Mouse (Mus musculus) left cerebral cortex, postnatal 14 days (tissue): Measurements from ENCODE around the gene Sfrp2. TPM values are rescaled to one million over a fixed set of nuclear protein-coding genes. Genes with fewer than 3 reads are reported as not detected.

Source experiments
- DNase-seq, 2 experiments: peaks; one replicate each; pipeline ENCODE4 v3.0.0; 2021 to 2022; ENCODE audit warnings: low spot score in 2 of 2, mixed read lengths in 1 of 2
- intact Hi-C: fragments of 180-260 bp; cut with DNase I; formaldehyde crosslinking; loops from one replicate; pipeline ENCODE4 v1.15.1; 2025
- long read RNA-seq, 2 experiments: library from polyadenylated mRNA; stranded (forward); transcript quantifications; one replicate each; pipeline ENCODE4 v2.0.0; 2021
- total RNA-seq, 2 experiments: library from RNA; stranded (reverse); gene quantifications; 2 replicates each; pipeline ENCODE4 v1.2.3; 2021

Gene Sfrp2
- total RNA-seq = 1 to 10 TPM; 4.2 to 5.7 TPM
- long read RNA-seq, experiment 1, transcript Sfrp2-201 (3 exons, 2,003 nt) = major isoform, 11 of 12 reads
- long read RNA-seq, experiment 1, partial matches to known transcripts = 0 of 12 reads
- long read RNA-seq, experiment 1, other reads (novel, unspliced or antisense) = 1 of 12 reads
- long read RNA-seq, experiment 2, transcript Sfrp2-201 (3 exons, 2,003 nt) = major isoform, 7 of 9 reads
- long read RNA-seq, experiment 2, partial matches to known transcripts = 0 of 9 reads
- long read RNA-seq, experiment 2, other reads (novel, unspliced or antisense) = 2 of 9 reads

GRCm38 (mm10) chr3:83765871-83766725 is at the start of gene Sfrp2:
Sfrp2 (plus strand) TSS chr3:83766321.
- intact Hi-C loops = no loop called here

GRCm38 (mm10) chr3:83717643-83718231 is 48.4 kb upstream of the Sfrp2 start:
- intact Hi-C loops = no loop called here

More at GRCm38 (mm10) chr3:83765871-83766725, at the start of gene Sfrp2:
- peak; percentile 18 to 27 for DNase-seq

GRCm38 (mm10) chr3:83718662-83719061 is 47.5 kb upstream of the Sfrp2 start:
- intact Hi-C loops = no loop called here
- DNase-seq = no peak

More at GRCm38 (mm10) chr3:83717643-83718231, 48.4 kb upstream of the Sfrp2 start:
- no peak for DNase-seq

- intact Hi-C loops = no loop called here
- no peak for DNase-seq
Observed at GRCm38 (mm10) chr3:83728223-83728622, 37.9 kb upstream of the Sfrp2 start.

GRCm38 (mm10) chr3:83728675-83729390 is 37.3 kb upstream of the Sfrp2 start:
- intact Hi-C loops = no loop called here
- DNase-seq = no peak

GRCm38 (mm10) chr3:83733985-83734384 is 32.1 kb upstream of the Sfrp2 start:
- no peak for DNase-seq
- intact Hi-C loops = no loop called here

GRCm38 (mm10) chr3:83736980-83737379 is 29.1 kb upstream of the Sfrp2 start:
- intact Hi-C loops = no loop called here
- DNase-seq = no peak

DNA sequence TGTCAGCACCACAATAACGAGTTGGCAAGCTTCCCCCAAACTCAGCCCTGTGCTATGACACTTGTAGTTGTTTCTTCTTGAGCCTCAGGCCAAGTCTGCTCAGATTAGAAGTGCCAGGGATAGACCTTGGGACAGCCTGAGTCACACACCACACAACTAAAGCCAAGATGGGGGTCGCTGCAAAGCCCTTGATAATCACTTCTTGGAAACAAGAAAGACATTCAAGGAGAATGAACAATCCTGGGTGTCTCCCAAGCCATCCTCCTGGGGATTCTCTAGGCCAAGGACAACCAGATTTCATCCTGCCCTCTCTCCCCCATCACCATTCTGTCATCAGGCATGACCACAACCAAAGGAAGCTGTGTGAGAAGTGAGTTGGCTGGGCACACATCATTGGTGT is 25.9 kb upstream of the Sfrp2 start:
- no peak for DNase-seq
- intact Hi-C loops = no loop called here

- intact Hi-C loops = no loop called here
Observed at GRCm38 (mm10) chr3:83747276-83747675, 18.8 kb upstream of the Sfrp2 start.

GRCm38 (mm10) chr3:83747895-83748294 is 18.2 kb upstream of the Sfrp2 start:
- DNase-seq = no peak
- intact Hi-C loops = no loop called here

More at GRCm38 (mm10) chr3:83747276-83747675, 18.8 kb upstream of the Sfrp2 start:
- no peak for DNase-seq

DNA sequence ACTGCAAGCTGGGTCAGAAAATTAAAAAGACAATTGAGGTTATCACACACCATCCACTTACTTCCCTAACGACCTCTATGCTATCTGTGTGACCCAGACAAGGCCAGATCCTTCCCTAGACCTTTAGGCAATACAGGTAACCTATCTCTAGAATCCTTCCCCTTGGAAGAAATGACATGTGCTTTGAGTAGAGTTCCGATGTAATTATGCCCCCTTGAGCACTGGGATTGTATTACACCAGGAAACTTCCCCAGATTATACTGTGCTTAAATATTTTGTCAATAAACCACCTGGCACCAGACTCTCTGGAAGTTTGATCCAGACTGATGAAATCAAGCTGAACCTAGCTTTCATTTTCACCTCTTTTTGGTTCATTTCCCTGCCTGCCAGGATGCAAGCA is 14.5 kb upstream of the Sfrp2 start:
- intact Hi-C loops = no loop called here
- DNase-seq = peak; percentile 23 to 26

DNA sequence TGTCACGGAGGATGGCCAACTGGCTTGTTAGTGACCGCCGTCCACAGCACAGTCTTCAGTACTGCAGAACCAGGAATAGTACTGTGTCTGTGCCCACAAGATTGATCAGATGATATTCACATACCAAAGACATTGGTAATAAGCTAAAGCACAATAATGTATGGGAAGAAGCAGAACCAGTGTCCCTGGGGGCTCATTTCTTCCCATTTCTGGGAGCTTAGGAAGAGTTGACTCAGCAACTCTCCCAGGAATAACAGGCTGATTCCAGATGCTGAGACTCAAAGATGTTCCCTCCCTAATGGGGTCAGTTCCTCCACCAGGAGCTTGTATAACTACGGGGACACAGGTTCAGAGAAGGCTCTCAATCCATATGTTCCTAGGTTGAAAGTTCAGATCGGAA is 13.9 kb upstream of the Sfrp2 start:
- intact Hi-C loops = no loop called here
- no peak for DNase-seq

GRCm38 (mm10) chr3:83755043-83755635 is 11.0 kb upstream of the Sfrp2 start:
- DNase-seq = no peak
- intact Hi-C loops = no loop called here

DNA sequence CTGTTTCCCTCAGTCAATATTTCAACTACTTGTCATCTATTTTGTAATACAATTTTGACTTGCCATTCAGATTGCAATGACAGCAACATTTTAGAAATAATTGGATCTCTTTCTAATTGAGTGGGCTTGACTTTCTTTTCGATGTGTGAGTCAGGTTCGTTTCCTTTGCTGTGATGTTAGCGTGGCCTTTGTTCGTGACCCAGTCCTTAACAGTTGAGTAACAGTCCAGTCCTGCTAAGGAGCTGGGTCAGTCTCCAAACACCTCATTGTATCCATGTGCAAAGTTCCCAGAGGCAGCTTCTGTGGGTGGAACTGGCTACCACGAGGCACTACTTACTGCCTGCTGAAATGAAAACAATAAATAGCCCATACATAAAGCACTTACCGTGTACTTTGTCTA is 10.5 kb upstream of the Sfrp2 start:
- DNase-seq = no peak
- intact Hi-C loops = no loop called here

GRCm38 (mm10) chr3:83762361-83762760 is 3.8 kb upstream of the Sfrp2 start:
- intact Hi-C loops = loop anchor here (5.0 kb wide), 1 partner anchor 475 kb away; no protein-coding TSS in a partner anchor
- DNase-seq = peak in 1 of 2 experiments; percentile 13

GRCm38 (mm10) chr3:83763551-83764548 is 2.3 kb upstream of the Sfrp2 start:
- DNase-seq = peak; percentile 80 to 84
- intact Hi-C loops = loop anchor here (5.0 kb wide), 1 partner anchor 477 kb away; no protein-coding TSS in a partner anchor

DNA sequence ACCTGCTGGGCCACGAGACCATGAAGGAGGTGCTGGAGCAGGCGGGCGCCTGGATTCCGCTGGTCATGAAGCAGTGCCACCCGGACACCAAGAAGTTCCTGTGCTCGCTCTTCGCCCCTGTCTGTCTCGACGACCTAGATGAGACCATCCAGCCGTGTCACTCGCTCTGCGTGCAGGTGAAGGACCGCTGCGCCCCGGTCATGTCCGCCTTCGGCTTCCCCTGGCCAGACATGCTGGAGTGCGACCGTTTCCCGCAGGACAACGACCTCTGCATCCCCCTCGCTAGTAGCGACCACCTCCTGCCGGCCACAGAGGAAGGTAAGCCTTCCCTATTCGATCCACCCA is 577 bp downstream of the Sfrp2 start:
- intact Hi-C loops = no loop called here
- DNase-seq = no peak

DNA sequence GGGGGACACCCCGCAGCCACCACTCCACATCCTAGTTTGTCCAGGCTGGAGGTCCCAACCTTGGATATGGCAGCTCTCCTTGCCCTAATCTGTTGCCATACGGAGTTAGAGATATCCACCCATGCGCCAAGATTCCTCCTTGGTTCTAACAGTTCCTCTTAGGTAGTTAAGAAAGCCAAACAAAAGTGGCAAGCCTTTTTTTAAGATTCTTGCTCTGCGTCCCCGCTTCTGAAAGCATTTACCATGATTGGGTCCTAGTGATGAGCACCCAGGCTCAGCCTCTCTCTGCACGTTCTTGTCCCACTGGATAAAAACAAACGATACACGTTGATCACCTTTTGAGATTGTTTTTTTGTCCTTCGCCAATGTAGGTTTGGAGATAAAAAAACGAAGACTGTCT is 1.0 kb downstream of the Sfrp2 start:
- intact Hi-C loops = no loop called here

More for the DNA sequence above, 1.0 kb downstream of the Sfrp2 start:
- no peak for DNase-seq
